Mouse (Mus musculus) spleen, postnatal 4 days (tissue): ENCODE data around the gene Ttc36.

Experiments used
- DNase-seq, 2 experiments: peaks; one replicate each; pipeline ENCODE4 v3.0.0; 2022; ENCODE audit warnings: low spot score in 2 of 2

Gene Ttc36

DNA sequence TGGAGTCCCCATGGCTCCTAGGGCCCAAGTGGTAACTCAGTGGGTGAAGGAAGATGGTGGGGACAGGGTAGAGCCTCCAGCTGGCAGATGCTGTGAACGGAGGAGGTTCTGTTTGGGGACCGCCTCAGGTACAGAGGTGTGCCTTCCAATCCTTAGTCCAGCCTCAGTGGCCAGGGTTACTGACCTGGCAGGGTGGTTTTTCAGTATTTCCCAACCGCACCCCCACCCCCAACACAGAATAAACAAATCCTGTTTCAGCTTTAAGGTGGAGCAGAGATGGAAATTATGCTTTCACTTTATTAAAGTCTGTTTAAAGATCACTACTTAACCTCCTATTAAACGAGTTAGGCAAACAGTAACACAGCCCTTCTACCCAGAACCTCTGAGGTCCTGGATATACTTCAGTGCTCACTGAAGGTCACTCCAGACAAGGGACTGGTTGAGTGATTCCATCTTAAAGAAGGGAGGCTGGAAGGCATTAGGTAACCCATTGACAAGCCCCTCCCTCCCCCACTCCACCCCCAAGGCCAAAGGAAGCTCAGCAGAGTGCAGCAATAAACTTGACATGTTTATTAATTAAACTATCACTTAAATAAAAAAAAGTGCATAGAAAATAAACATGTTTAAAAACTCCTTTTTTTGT, at the start of gene Ttc36:
TSS of gene Ttc36 (minus strand) at position 265 of the 643 bp plus-strand sequence.
- no peak for DNase-seq

DNA sequence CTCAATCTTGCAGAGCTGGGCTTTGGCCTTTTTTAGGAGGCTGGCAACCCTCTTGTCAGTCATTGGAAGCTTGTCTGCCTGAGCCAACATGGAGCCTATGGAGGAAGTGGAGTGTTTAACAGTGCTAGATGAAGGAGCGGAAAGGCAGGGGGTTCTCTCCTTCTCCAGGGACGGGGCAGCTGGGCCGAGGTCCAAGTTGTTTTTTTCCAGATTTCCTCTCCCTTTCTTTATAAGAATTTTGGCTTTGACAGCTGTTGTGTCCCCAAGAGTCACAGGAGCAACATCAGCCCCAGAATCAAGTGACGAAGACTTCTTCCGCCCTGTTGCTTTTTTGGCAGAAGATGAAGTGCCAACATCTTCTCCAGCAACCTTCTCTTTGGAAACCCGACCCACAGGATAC, 44.6 kb upstream of the Ttc36 start:
- DNase-seq: no peak

DNA sequence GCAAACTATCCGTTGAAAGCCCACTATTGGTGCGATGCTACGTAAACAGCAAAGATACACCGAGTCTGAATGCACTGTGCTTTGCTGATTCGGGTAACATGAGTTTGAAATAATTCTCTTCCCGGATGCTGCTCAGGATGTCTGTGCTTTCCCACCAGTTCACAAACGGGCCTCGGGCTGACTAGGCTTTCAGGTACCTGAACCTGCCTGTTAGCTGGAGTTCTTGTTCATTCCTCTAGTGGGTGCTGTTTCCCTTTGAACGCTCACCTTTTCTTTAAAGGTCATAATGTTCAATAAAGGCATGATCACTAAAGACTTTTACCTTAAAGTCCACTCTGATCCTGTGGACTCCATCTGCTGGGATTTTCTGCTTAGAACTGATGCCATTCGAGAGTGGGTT, 38.4 kb upstream of the Ttc36 start:
- peak in 1 of 2 experiments; percentile 24 for DNase-seq

DNA sequence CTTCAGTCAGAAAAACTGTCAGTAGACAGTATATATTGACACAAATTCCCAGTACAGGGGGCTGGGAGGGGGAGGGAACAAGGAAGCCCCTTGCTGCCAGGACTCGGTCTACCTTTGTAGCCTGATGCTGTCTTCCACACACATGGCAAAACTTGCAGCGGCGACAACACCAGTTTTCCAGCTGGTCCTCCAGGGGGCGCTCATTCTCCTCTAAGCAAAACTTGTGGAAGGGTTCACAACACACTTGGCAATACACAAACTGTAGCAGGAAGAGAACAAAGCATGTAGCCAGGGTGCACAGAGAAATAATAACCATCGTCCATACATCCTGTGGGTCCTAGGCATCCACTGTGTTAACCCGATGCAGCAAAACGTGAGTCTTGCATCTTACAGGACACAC, 33.6 kb upstream of the Ttc36 start:
- peak; percentile 71 to 90 for DNase-seq

DNA sequence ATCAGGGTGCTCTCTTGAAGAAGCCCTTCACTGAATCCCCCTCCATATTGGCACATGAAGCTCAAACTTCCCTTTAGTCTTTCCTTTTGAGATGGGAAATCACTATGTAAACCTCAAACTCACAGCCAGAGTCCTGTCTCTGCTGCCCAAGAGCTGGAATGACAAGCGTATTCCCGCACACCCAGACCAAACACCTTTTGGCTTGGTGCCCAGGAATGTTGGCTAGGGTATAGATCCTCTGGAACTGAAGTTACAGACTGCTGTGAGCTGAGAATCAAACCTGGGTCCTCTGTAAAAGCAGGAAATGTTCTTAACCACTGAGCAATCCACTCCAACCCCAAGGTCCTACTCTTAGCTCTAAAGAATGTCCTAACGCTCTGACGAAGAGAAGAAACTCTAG, 29.5 kb upstream of the Ttc36 start:
- no peak for DNase-seq

DNA sequence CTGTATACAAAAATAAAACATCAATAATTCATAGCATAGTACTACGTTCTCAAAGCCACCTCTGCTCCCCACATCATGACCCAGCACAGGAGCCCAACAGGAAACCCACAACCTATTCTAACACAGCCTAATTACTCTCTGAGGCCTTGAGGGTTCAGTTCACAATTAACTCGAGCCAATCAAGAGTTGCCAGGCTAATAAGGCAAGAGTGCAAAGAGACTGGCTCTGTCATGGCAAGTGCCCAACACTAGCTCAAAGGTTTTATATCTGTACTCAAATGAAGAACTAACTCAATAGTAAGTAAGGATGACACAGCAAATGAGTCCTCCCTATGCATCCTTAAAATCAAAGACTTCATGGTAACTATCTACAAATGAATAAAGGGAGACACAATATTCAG, 27.6 kb upstream of the Ttc36 start:
- no peak for DNase-seq

DNA sequence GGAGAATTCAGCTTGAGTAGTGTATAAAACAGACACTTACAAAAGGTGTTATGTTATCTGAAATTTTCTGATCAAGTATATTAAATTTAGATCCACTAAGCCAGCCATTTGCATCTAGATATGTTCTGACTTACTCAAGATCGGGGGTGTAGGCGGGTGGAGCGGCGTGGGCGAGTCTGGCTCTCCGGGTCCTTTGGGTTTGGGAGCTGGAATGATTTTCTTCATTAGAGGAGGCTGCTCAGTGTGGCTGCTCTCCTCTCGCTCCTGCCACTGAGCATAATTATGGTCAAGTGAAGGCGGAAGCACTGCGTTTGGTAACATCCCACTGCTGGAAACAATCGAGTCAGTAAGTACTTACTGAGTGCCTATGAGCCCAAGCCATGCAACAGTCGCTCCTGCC, 26.1 kb upstream of the Ttc36 start:
- DNase-seq: no peak

DNA sequence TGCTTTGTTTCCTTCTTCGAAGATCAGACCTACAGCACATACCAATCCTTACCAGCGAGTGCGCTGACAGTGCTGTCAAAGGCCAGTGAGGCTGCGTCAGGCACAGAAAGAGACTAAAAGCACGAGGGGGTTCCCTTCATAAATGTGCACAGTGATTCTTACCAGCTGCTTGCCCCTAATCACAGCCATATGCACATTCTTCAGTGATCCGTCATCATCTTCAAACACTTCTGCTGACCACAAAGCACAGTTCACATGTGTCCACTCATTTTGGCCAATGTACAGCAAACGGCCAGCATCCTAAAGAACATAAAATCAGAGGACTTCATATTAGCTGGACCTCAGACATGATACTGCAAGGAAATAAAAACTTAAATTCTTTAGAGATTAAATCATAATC, 23.8 kb upstream of the Ttc36 start:
- DNase-seq: no peak

DNA sequence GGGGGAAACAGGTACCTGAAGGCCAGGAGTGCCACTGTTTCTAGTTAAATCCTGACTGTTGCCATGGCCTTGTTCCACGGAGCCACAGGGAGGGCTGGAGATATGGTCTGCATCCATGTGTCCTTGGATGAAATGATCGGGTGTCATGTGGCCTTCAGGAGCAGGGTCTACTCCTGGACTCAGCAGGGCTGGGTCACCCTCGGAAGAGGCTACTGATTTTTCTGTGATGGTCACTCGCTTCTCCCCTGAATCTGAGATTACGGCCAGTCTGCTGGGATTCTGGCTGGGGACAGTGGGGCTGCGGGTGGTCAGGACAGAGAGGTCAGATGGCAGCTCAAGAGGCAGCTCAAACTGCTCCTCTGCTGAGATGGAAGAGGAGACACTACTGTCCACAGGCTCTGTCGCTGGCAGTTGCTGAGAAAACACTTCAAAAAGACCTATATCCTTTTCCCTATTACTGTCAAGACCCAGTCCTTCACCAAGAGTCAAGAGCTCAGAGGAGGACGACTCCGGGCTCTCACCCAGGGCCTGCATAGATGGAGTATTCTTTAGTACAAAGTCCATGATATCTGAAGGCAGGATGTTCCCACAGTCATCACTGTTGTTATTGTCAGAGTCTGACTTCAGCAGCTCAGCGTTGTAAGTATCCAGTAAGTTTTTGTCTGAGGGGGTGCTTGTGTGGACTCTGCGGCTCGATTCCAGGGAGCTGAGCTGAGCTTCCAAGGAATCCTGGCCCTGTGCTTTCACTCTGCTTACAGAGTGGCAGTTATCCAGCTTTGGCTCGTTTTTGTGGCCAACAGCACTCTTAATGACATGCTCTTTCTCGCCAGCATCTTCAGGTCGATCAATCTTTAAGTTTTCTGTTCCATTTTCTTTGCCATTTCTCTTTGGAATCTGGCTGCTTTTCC, 17.3 kb upstream of the Ttc36 start:
- DNase-seq: no peak

DNA sequence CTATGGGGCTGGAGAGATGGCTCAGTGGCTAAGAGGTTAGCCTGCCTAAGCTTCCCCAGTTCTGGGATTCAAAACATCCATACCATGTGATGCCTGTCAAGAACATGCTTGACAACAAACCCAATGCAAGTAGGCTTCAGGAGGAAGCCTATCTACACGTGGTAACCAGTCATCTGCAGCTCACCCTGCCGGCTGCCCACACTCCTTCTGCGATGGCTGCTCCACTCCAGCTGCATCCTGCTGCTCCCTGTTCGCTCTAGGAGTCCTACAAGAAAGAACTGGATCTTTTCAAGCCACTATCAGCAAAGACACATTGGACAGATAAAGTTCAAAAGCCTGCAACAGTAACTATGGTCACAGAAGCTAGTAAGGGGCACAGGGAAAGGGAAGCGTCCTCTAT, 14.7 kb upstream of the Ttc36 start:
- no peak for DNase-seq

DNA sequence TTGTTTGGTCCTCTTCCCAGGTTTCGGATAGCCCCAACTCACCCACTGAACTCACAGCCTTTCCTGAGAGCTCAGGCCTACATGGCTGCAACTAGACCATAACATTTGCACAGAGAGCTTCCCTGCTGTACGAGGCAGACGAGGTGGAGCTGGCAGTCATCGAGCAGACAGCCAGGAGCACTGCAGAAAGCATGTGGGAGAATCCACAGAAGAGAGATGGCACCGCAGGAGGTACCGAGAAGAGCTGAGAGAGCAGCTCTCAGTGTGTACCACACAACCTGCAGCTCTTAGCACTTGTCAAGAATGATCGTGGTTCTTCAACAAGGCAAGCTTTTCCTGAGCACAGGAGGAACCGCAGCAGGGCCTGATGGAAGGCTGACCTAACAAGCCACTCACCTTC, 11.3 kb upstream of the Ttc36 start:
- DNase-seq: no peak

DNA sequence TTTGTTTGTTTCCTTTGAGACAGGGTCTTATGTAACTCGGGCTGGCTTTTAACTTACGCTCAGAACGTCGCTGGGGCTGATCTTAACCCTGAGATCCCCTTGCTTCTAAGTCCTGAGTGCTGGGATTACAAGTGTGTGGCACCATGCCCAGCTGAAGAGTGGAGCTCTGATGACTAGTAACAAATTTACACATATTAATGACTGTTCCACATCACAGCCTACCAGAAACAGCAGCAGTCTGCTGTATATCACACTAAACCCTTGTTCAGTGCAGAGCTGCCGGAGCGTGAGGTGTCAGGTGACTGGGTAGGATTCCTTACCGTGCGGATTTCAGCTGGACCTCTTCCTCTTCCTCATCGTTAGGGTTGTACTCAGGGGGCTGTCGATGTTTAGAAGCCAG, 7.4 kb upstream of the Ttc36 start:
- DNase-seq: no peak

DNA sequence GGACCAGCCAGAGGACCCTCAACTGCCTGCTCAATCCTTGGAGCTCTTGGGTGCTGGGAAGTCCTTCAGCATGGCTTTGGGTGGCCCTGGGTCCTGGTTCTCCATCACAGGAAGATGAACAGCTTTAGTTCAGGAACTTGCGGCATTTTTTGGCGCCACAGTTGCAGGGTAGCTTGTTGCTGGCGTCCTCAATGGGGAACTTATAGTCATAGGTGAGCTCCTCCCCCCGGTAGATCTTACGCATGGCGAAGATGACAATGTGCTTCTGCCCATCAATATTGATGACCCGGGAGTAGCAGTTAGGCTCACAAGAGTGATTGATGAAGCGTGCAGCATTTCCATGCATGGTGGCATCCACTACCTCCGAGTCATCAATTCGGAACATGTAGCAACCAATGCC, 4.9 kb upstream of the Ttc36 start:
- no peak for DNase-seq

DNA sequence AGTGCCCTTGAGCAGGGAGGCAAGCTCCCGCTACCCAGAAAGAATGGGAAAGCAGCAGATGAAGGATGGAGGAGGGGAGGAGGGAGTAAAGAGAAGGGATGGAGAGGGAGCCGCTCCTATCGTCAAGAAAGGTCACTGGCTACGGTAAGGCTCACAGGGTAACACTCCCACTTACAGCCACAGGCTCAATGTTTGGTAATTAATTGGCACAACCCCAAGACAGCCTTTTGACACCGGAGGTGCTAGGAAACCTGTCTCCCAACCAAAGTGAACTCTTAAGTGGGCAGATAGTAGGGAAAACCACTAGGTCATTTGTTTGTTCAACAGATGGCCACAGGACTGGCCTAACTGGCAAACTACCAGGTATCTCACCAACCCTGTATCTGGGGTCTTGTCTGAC, 4.3 kb upstream of the Ttc36 start:
- DNase-seq: no peak

DNA sequence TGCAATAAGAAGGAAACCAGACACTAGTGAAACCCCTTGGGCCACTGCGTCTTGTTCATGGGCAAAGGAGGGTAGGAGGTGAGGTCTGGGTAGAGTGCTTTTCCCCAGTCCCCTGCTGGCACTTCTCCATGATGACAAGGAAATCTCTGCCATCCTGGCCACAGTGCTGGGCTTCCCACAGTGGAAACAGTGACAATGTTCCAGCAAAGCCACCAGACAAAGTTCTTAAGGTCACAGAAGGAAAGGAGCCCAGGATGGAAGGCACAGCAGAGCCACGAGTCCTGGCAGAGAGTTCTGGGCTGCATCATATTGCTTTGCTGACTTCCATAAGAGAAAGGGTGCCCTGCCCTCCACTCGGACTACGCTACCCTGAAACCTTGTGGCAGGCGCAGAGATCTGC, 2.7 kb upstream of the Ttc36 start:
- DNase-seq: no peak

DNA sequence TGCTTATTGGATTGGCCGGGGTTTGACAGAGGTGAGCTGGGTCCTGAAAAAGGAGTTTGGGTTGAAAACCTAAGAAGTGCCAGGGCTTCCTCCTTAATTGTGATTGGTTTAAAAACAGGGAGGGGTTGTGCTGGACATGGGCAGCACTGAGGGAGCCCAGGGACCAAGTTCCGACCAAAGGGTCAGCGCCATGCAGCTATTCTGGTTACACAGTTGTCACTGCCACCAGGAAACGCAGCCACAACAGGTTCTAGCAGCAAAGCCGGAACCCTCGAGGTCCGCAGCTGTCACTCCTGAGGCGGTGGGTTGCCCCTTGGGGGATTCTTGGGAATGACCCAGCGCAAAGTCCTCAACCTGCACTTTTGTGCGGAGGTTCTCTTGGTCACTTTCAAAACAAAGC, 1.8 kb upstream of the Ttc36 start:
- no peak for DNase-seq

DNA sequence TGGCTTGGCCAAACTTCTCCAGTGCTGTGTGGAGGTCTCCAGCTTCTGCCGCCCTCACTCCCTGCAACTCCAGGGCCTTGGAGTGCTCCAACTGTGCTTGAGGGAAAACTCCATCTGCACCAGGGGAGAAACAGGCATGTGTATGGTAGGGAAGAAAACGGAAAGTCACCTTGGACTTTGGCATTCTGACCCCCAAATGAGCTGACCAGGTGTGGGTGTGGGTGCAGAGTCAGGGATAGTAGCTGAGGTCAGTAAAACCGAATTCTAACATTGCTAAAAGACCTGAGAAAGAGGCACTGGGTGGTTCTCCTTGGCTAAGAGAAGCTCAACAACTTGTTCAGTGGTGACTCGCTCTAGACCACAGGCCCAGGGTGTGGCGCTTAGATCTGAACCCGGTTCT, 1.2 kb downstream of the Ttc36 start:
- no peak for DNase-seq

DNA sequence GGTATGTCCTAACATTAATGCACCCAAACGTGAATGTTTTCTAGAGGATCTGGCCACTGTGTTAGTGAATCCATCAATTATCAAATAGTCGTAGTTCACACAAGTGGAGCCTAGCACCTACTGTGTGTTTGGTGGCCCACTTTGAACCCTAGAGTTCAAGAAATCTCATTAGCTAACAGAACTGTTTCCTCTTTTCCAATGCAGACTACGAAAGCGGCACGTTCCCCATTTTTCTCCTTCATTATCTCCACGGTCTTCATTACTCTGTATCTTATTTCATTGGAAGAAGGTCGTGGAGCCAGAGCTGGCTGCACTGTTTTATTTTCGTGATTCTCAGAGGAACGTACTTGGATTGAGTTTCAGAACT, 2.9 kb downstream of the Ttc36 start:
- DNase-seq: no peak

DNA sequence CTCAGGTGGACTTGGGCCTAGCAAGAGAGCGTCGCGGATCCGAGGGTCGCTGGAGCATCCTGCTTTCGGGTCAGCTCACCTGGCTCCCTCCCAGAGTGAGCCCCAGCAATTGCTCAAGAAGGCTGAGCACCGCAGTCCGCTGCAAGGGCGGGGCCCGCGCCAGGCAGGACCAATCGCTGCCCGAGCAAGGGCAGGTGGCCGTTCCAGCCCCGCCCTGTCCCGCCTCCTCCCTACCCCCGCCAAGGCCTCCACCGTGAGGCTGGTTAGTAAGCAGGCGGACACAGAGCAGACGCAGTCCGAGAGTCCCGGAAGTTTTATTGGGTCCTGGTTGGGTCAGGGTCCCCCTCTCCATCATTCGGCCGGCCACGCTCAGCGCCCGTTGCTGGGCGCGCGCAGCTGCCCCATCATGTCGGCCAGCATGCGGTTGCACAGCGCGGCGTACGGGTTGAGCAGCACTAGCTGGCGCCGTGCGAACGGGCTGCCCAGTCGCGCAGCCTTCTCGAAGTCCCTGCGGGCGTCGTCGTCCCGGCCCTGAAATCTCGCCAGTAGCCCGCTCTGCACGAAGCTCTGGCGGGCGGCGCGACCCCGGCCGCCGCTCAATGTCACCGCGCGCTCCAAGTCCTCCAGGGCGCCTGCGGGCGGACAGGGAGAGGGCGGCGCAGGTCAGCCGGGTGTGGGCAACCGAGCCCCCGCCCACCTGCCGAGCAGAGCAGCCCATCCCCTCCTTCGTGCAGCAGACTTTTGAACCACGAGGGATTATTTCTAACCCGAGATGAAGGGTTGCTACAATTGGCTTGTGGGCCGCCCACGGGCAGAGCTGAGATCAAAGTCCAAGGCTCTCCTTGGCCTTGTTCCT, 3.5 kb downstream of the Ttc36 start, which contains the start of gene Tmem25:
TSS of gene Tmem25 (minus strand) at position 206 of the 856 bp plus-strand sequence.
- peak; percentile 77 to 85 for DNase-seq

DNA sequence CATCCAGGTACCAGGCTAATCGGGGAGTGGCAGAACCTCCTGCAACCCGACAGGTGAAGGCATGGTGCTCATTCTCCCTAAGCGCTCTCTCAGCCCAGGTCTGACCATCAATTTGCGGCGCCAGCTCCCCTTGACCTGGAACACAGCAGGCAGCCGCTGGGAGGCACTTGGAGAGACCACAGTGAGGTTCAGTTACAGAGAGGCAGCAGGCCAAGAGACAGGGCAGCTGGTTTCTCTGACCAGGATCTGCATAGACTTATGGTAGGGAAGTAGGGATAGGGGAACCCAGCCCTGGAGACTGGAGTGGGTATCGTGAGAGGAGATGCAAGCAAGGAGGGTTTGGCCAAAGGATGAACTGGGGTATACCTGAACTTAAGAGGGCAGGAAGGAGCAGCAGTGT, 4.6 kb downstream of the Ttc36 start:
- DNase-seq: no peak

DNA sequence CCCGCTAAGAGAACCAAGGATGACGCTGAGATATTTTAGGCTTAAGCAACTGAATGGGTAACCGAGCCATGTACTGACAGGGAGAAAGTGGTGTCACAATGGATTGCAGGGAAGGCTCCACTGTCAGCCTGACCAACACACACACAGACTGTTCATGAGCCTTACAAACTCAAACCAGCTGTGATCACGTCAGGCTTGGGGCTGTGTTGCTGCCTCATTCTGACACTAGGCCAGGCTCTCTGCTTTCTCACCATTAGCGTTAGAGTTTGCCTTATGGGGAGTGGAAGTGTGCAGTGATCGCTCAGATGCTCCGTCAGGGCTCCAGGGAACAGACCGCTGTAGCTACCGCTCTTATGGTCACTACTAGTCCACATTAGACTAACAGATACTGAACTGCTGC, 10.0 kb downstream of the Ttc36 start:
- no peak for DNase-seq
